Mouse (Mus musculus): ENCODE measurements around the gene Slc10a6. TPM values are rescaled to one million over a fixed set of nuclear protein-coding genes. Genes with fewer than 3 reads are reported as not detected.

Gene Slc10a6
- polyA plus RNA-seq (2014; fragmentation: Illumina TruSeq; extraction: RNeasy Lipid Tissue Mini Kit (QIAGEN cat#74804)): 3.1 TPM

DNA sequence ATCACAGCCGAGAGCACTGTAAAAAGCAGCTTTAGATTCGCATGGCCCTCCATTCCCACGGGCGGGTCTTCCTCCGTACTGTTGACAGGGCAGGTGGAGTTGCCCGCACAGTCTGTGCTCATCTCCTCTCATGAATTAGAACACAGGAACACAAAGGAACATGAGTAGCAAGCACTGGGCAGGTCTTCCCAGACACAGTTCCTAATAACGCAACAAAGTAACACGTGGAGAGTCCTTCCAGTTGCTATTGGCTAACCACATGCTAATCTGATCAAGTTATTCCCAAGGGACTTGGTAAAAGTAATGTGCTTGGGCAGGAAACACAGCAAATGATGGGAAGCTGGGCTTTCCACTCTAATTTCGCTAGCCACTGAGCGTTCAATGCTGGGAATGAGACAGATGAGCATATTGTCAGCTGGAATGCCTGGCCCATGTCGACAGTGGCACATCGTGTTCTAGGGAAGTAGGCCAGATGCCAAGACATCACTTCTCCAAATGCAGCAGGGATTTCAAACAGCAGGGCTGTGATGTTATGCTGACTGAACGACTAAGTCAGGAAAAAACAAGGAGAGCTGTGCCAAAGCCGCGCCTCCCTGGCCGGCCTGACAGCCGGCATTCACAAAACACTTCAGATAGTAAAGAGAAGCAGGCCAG, at the start of gene Slc10a6:
TSS of gene Slc10a6 (minus strand) at position 293 of the 654 bp plus-strand sequence.

DNA sequence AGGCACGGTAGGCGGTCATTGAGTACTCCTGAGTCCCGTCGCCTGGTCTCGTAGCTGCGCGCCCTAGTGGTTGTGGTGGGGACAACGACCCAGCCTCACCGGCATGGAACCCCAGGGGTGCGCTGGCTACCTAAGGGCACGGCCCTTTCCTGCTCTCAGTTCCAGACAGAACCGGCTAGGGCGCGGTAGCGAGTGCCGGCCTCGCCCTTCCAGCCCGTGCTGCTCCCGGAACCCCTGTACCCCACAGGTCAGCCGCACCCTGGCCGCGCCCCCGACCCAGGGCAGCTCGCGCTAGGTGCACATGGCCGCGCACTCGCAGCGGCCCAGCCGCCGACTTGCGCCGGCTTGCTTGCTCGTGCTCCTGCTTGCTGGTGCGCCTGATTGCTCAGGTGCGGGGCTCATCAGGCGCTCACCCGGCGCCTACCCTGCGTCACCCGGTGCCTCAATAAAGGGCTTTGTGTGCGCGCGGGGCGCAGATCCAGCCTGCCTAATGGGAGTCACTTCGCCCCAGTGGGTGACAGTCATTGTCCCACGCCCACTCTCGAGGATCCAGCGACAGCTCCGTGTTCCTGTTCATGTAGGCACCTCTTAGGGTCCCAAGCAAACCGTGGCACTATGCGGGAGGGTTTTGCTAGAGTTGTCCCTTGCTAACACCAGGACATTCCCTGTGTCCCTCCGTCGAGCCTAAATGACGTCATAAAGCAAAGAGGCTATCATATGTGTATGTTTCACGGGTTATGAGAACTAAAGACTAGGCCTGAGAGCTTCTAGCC, 26.3 kb upstream of the Slc10a6 start, which contains the start of gene 1700016H13Rik:
TSS of gene 1700016H13Rik (minus strand) at position 665 of the 773 bp plus-strand sequence.

Other genes with a start within 250 kb of the Slc10a6 start
- 27.6 TPM for gene Ptpn13, start 204.2 kb downstream of the Slc10a6 start, polyA plus RNA-seq (2014; fragmentation: Illumina TruSeq; extraction: RNeasy Lipid Tissue Mini Kit (QIAGEN cat#74804))
- not detected for gene 1700016H13Rik, start 26.6 kb upstream of the Slc10a6 start, polyA plus RNA-seq (2014; fragmentation: Illumina TruSeq; extraction: RNeasy Lipid Tissue Mini Kit (QIAGEN cat#74804))
- gene Aff1, start 63.0 kb upstream of the Slc10a6 start, polyA plus RNA-seq (2014; fragmentation: Illumina TruSeq; extraction: RNeasy Lipid Tissue Mini Kit (QIAGEN cat#74804)): 36.6 TPM

Data from ovary, adult 10 weeks (tissue).